Mouse (Mus musculus): Measurements from ENCODE around the gene Cd160. TPM values are rescaled to one million over a fixed set of nuclear protein-coding genes. Genes with fewer than 3 reads are reported as not detected.

Cd160 gene
- total RNA-seq, 1 experiment: 0.36 TPM

DNA sequence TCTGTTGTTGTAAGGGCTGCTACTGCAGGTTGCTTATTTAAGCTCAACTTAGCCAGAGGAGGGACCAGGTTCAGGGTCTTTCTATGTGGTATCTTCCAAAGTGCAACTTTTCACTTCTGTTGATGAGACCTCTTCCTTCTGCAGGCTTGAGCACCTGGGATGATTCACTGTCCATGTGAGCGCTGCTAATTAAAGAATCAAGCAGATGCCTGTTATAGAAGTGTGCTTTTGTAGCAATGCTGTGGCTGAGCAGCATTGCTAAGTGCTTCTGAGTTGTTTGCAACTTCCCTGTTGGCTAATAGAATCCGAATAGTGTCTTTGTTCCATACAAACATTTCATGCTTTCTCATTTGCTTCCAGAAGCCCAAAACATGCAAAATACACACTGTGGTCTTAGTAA is 41.1 kb upstream of the Cd160 start:
- TF ChIP-seq HCFC1 (IDR thresholded peaks at IDR 0.05; ENCODE audit: borderline replicate concordance, insufficient read depth, low read length) (no peak), ZNF384 (IDR thresholded peaks at IDR 0.05; ENCODE audit: low read depth, low read length) (no peak), MAFK (IDR thresholded peaks at IDR 0.05; ENCODE audit: insufficient read depth, low read depth, low read length) (no peak), CHD2 (IDR thresholded peaks at IDR 0.05; ENCODE audit: low read depth, low read length) (no peak), ZC3H11A (IDR thresholded peaks at IDR 0.05; ENCODE audit: borderline replicate concordance, low read depth, low read length) (no peak)
- no peaks in the 10 kb centered on the region for H3K9me3 ChIP-seq (ENCODE audit: control insufficient read depth, insufficient read depth, low read depth, low read length)
- no peak overlapping the region for H3K27ac ChIP-seq (ENCODE audit: insufficient read depth, low read depth, low read length, poor library complexity, severe bottlenecking)
- in situ Hi-C loops (cut with MboI; ENCODE audit: low sequenced_read_pairs in 2 of 2, unreplicated experiment in 2 of 2): no loop called here
- no peak for DNase-seq (ENCODE audit: low read depth, low spot score)
- H3K4me1 ChIP-seq (ENCODE audit: control insufficient read depth in 2 of 2, insufficient read depth in 2 of 2, low read length in 2 of 2, poor library complexity in 1 of 2): no peaks in the 10 kb centered on the region
- H3K4me3 ChIP-seq (ENCODE audit: insufficient read depth in 1 of 2, low read depth in 1 of 2, low read length in 2 of 2, poor library complexity in 1 of 2, severe bottlenecking in 1 of 2): no peak overlapping the region
- H3K36me3 ChIP-seq (ENCODE audit: control insufficient read depth, insufficient read depth, low read length, poor library complexity, severe bottlenecking): peaks cover 37% of the 10 kb centered on the region
- H3K9ac ChIP-seq (ENCODE audit: insufficient read depth, low read depth, low read length, poor library complexity, severe bottlenecking): no peak overlapping the region

- Histone ChIP-seq H3K36me3 (ENCODE audit: control insufficient read depth, insufficient read depth, low read length, poor library complexity, severe bottlenecking) (peaks cover 29% of the 10 kb centered on the region), H3K9me3 (ENCODE audit: control insufficient read depth, insufficient read depth, low read depth, low read length) (no peaks in the 10 kb centered on the region), H3K9ac (ENCODE audit: insufficient read depth, low read depth, low read length, poor library complexity, severe bottlenecking) (no peak overlapping the region), H3K4me3 (ENCODE audit: insufficient read depth in 1 of 2, low read depth in 1 of 2, low read length in 2 of 2, poor library complexity in 1 of 2, severe bottlenecking in 1 of 2) (no peak overlapping the region), H3K4me1 (ENCODE audit: control insufficient read depth in 2 of 2, insufficient read depth in 2 of 2, low read length in 2 of 2, poor library complexity in 1 of 2) (no peaks in the 10 kb centered on the region), H3K27ac (ENCODE audit: insufficient read depth, low read depth, low read length, poor library complexity, severe bottlenecking) (no peak overlapping the region)
- in situ Hi-C loops (cut with MboI; ENCODE audit: low sequenced_read_pairs in 2 of 2, unreplicated experiment in 2 of 2): no loop called here
- TF ChIP-seq MAFK (IDR thresholded peaks at IDR 0.05; ENCODE audit: insufficient read depth, low read depth, low read length) (no peak), ZC3H11A (IDR thresholded peaks at IDR 0.05; ENCODE audit: borderline replicate concordance, low read depth, low read length) (no peak), CHD2 (IDR thresholded peaks at IDR 0.05; ENCODE audit: low read depth, low read length) (no peak), ZNF384 (IDR thresholded peaks at IDR 0.05; ENCODE audit: low read depth, low read length) (no peak), HCFC1 (IDR thresholded peaks at IDR 0.05; ENCODE audit: borderline replicate concordance, insufficient read depth, low read length) (no peak)
- no peak for DNase-seq (ENCODE audit: low read depth, low spot score)
These were observed 39.9 kb upstream of the Cd160 start for GRCm38 (mm10) chr3:96869091-96869490.

GRCm38 (mm10) chr3:96868566-96868965 is 39.4 kb upstream of the Cd160 start:
- TF ChIP-seq ZNF384 (IDR thresholded peaks at IDR 0.05; ENCODE audit: low read depth, low read length) (no peak), ZC3H11A (IDR thresholded peaks at IDR 0.05; ENCODE audit: borderline replicate concordance, low read depth, low read length) (no peak), HCFC1 (IDR thresholded peaks at IDR 0.05; ENCODE audit: borderline replicate concordance, insufficient read depth, low read length) (no peak), CHD2 (IDR thresholded peaks at IDR 0.05; ENCODE audit: low read depth, low read length) (no peak), MAFK (IDR thresholded peaks at IDR 0.05; ENCODE audit: insufficient read depth, low read depth, low read length) (no peak)
- Histone ChIP-seq H3K4me1 (ENCODE audit: control insufficient read depth in 2 of 2, insufficient read depth in 2 of 2, low read length in 2 of 2, poor library complexity in 1 of 2) (no peaks in the 10 kb centered on the region), H3K4me3 (ENCODE audit: insufficient read depth in 1 of 2, low read depth in 1 of 2, low read length in 2 of 2, poor library complexity in 1 of 2, severe bottlenecking in 1 of 2) (no peak overlapping the region), H3K9ac (ENCODE audit: insufficient read depth, low read depth, low read length, poor library complexity, severe bottlenecking) (no peak overlapping the region), H3K9me3 (ENCODE audit: control insufficient read depth, insufficient read depth, low read depth, low read length) (no peaks in the 10 kb centered on the region), H3K27ac (ENCODE audit: insufficient read depth, low read depth, low read length, poor library complexity, severe bottlenecking) (no peak overlapping the region), H3K36me3 (ENCODE audit: control insufficient read depth, insufficient read depth, low read length, poor library complexity, severe bottlenecking) (peaks cover 26% of the 10 kb centered on the region)
- no peak for DNase-seq (ENCODE audit: low read depth, low spot score)
- in situ Hi-C loops (cut with MboI; ENCODE audit: low sequenced_read_pairs in 2 of 2, unreplicated experiment in 2 of 2): no loop called here

GRCm38 (mm10) chr3:96867863-96868262 is 38.7 kb upstream of the Cd160 start:
- in situ Hi-C loops (cut with MboI; ENCODE audit: low sequenced_read_pairs in 2 of 2, unreplicated experiment in 2 of 2): no loop called here
- no peak for TF ChIP-seq ZC3H11A (IDR thresholded peaks at IDR 0.05; ENCODE audit: borderline replicate concordance, low read depth, low read length)
- no peak for TF ChIP-seq CHD2 (IDR thresholded peaks at IDR 0.05; ENCODE audit: low read depth, low read length)
- no peak for TF ChIP-seq ZNF384 (IDR thresholded peaks at IDR 0.05; ENCODE audit: low read depth, low read length)
- no peak for TF ChIP-seq HCFC1 (IDR thresholded peaks at IDR 0.05; ENCODE audit: borderline replicate concordance, insufficient read depth, low read length)
- TF ChIP-seq MAFK (IDR thresholded peaks at IDR 0.05; ENCODE audit: insufficient read depth, low read depth, low read length): no peak
- Histone ChIP-seq H3K36me3 (ENCODE audit: control insufficient read depth, insufficient read depth, low read length, poor library complexity, severe bottlenecking) (peaks cover 22% of the 10 kb centered on the region), H3K4me3 (ENCODE audit: insufficient read depth in 1 of 2, low read depth in 1 of 2, low read length in 2 of 2, poor library complexity in 1 of 2, severe bottlenecking in 1 of 2) (no peak overlapping the region), H3K27ac (ENCODE audit: insufficient read depth, low read depth, low read length, poor library complexity, severe bottlenecking) (no peak overlapping the region), H3K9me3 (ENCODE audit: control insufficient read depth, insufficient read depth, low read depth, low read length) (no peaks in the 10 kb centered on the region), H3K4me1 (ENCODE audit: control insufficient read depth in 2 of 2, insufficient read depth in 2 of 2, low read length in 2 of 2, poor library complexity in 1 of 2) (no peaks in the 10 kb centered on the region), H3K9ac (ENCODE audit: insufficient read depth, low read depth, low read length, poor library complexity, severe bottlenecking) (no peak overlapping the region)
- no peak for DNase-seq (ENCODE audit: low read depth, low spot score)

- in situ Hi-C loops (cut with MboI; ENCODE audit: low sequenced_read_pairs in 2 of 2, unreplicated experiment in 2 of 2): no loop called here
- no peaks in the 10 kb centered on the region for H3K4me1 ChIP-seq (ENCODE audit: control insufficient read depth in 2 of 2, insufficient read depth in 2 of 2, low read length in 2 of 2, poor library complexity in 1 of 2)
- no peaks in the 10 kb centered on the region for H3K9me3 ChIP-seq (ENCODE audit: control insufficient read depth, insufficient read depth, low read depth, low read length)
- DNase-seq (ENCODE audit: low read depth, low spot score): no peak
- peaks cover 4% of the 10 kb centered on the region; the same call in 1 of the 2 replicates for H3K36me3 ChIP-seq (ENCODE audit: control insufficient read depth, insufficient read depth, low read length, poor library complexity, severe bottlenecking)
- TF ChIP-seq ZC3H11A (IDR thresholded peaks at IDR 0.05; ENCODE audit: borderline replicate concordance, low read depth, low read length): no peak
- TF ChIP-seq CHD2 (IDR thresholded peaks at IDR 0.05; ENCODE audit: low read depth, low read length): no peak
- no peak for TF ChIP-seq HCFC1 (IDR thresholded peaks at IDR 0.05; ENCODE audit: borderline replicate concordance, insufficient read depth, low read length)
- TF ChIP-seq ZNF384 (IDR thresholded peaks at IDR 0.05; ENCODE audit: low read depth, low read length): no peak
- no peak for TF ChIP-seq MAFK (IDR thresholded peaks at IDR 0.05; ENCODE audit: insufficient read depth, low read depth, low read length)
- H3K27ac ChIP-seq (ENCODE audit: insufficient read depth, low read depth, low read length, poor library complexity, severe bottlenecking): no peak overlapping the region
- no peak overlapping the region for H3K9ac ChIP-seq (ENCODE audit: insufficient read depth, low read depth, low read length, poor library complexity, severe bottlenecking)
- H3K4me3 ChIP-seq (ENCODE audit: insufficient read depth in 1 of 2, low read depth in 1 of 2, low read length in 2 of 2, poor library complexity in 1 of 2, severe bottlenecking in 1 of 2): no peak overlapping the region
These were observed 31.3 kb upstream of the Cd160 start for GRCm38 (mm10) chr3:96860498-96860897.
